Mouse (Mus musculus) heart, adult 2 months (tissue): ENCODE results near the gene Olfr329-ps.

Experiments used
- CTCF ChIP-seq: fragments of 200-600 bp; IDR thresholded peaks from 2 replicates; pipeline ENCODE4 v1.8.1; 2022; ENCODE audit warnings: antibody characterized with exemption, mild to moderate bottlenecking, moderate library complexity
- POLR2A ChIP-seq: fragments of 200-500 bp; IDR thresholded peaks from 2 replicates; pipeline ENCODE4 v1.6.1; 2011; ENCODE audit warnings: mild to moderate bottlenecking, low read depth, low read length, control low read depth; ENCODE audit not compliant: insufficient read depth

DNA sequence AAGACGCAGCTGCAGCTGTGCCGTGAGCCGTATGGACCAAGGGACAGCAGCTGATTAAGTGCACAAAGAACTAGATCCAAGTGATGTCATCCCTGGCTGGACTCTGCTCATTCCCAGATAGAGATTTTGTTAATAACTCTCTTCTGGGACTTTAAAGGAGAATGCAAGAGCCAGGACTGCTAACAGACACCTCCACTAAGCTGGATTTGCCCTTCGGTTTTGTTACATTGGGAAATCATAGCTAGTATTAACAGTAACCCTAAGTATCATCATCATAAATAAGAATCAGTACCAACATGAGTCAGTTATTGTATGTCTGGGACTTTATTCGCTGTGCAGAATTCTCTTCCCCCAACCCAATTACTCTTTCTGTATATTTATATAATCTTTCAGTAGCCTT is at the start of gene Olfr329-ps:
- no peak for TF ChIP-seq CTCF
- TF ChIP-seq POLR2A: no peak
